Mouse (Mus musculus) cerebellum, adult 2 months (tissue): Measurements from ENCODE around the gene Agrn. TPM values are rescaled to one million over a fixed set of nuclear protein-coding genes. Genes with fewer than 3 reads are reported as not detected.

ENCODE experiments used
- DNase-seq, 2 experiments: peaks; one replicate each; pipeline ENCODE4 v3.0.0; 2021
- H3K27ac ChIP-seq: fragments of 200-500 bp; 2 replicates; pipeline ENCODE4 v1.5.1; 2012; ENCODE audit warnings: low read length, control low read depth, inconsistent platforms; ENCODE audit not compliant: insufficient read depth
- H3K27me3 ChIP-seq: fragments of 200-500 bp; 2 replicates; pipeline ENCODE4 v1.6.1; 2012; ENCODE audit warnings: inconsistent platforms, mild to moderate bottlenecking, low read length, moderate library complexity; ENCODE audit not compliant: control insufficient read depth, insufficient read depth
- H3K4me1 ChIP-seq: fragments of 200-500 bp; 2 replicates; pipeline ENCODE4 v1.6.1; 2011; ENCODE audit warnings: low read length; ENCODE audit not compliant: control insufficient read depth, insufficient read depth
- H3K4me3 ChIP-seq: fragments of 200-500 bp; replicated peaks from 2 replicates; pipeline ENCODE3; 2011; ENCODE audit warnings: mild to moderate bottlenecking, low read depth, low read length, control low read depth; ENCODE audit not compliant: insufficient read depth
- CTCF ChIP-seq: fragments of 200-500 bp; IDR thresholded peaks from 2 replicates; pipeline ENCODE4 v1.5.1; 2011; ENCODE audit warnings: low read depth, mild to moderate bottlenecking, control low read depth, low read length, moderate library complexity, borderline replicate concordance; ENCODE audit not compliant: insufficient read depth
- POLR2A ChIP-seq: fragments of 200-500 bp; IDR thresholded peaks from 2 replicates; pipeline ENCODE4 v1.6.1; 2011; ENCODE audit warnings: low read length, control low read depth, borderline replicate concordance; ENCODE audit not compliant: insufficient read depth
- WGBS: fragments of 180-500 bp; shearing (Covaris S2); methylation state at CpG from one replicate; pipeline ENCODE4 v1.1.7; 2018; 5-methylcytosine and 5-hydroxymethylcytosine counted together
- polyA plus RNA-seq: library from polyadenylated mRNA; depleted of rRNA; stranded (reverse); fragments of >200 nt; gene quantifications from 2 replicates; pipeline ENCODE4 v1.2.3, GENCODE M21; 2012

Gene Agrn
- polyA plus RNA-seq, 1 experiment = 111 TPM

GRCm38 (mm10) chr4:156197829-156198205 is 529 bp upstream of the Agrn start:
- under 1% methylated on average over 26 of the region's 26 CpGs for WGBS
- H3K4me3 ChIP-seq = peak overlapping the region; percentile 83
- H3K27ac ChIP-seq = no peak overlapping the region
- no peak for TF ChIP-seq CTCF
- TF ChIP-seq POLR2A = no peak
- DNase-seq = peak; percentile 83 to 86
- no peaks in the 10 kb centered on the region for H3K27me3 ChIP-seq
- H3K4me1 ChIP-seq = peaks cover 4% of the 10 kb centered on the region; the same call in 1 of the 2 replicates

- TF ChIP-seq POLR2A = no peak
- H3K27me3 ChIP-seq = no peaks in the 10 kb centered on the region
- H3K4me1 ChIP-seq = no peaks in the 10 kb centered on the region; the same call in 1 of the 2 replicates
- no peak overlapping the region for H3K27ac ChIP-seq
- 11% methylated on average over 35 of the region's 35 CpGs for WGBS
- H3K4me3 ChIP-seq = peak overlapping the region; percentile 74
- DNase-seq = peak; percentile 46 to 47
These were observed 1.1 kb downstream of the Agrn start for GRCm38 (mm10) chr4:156195927-156196870.

GRCm38 (mm10) chr4:156194346-156194745 is 2.9 kb downstream of the Agrn start:
- no peak for DNase-seq
- no peak overlapping the region for H3K27ac ChIP-seq
- no peaks in the 10 kb centered on the region for H3K27me3 ChIP-seq
- TF ChIP-seq POLR2A (no peak), CTCF (no peak)
- H3K4me1 ChIP-seq = no peaks in the 10 kb centered on the region; the same call in 1 of the 2 replicates
- 83% methylated on average over 6 of the region's 6 CpGs for WGBS
- H3K4me3 ChIP-seq = no peak overlapping the region

GRCm38 (mm10) chr4:156193906-156194305 is 3.4 kb downstream of the Agrn start:
- Histone ChIP-seq H3K27me3 (no peaks in the 10 kb centered on the region), H3K4me3 (no peak overlapping the region), H3K27ac (no peak overlapping the region), H3K4me1 (peaks cover 2% of the 10 kb centered on the region; the same call in 1 of the 2 replicates)
- no peak for DNase-seq
- WGBS = 76% methylated on average over 5 of the region's 5 CpGs
- TF ChIP-seq POLR2A = no peak
- TF ChIP-seq CTCF = no peak

GRCm38 (mm10) chr4:156193200-156193590 is 4.1 kb downstream of the Agrn start:
- Histone ChIP-seq H3K27me3 (no peaks in the 10 kb centered on the region), H3K4me1 (peaks cover 3% of the 10 kb centered on the region; the same call in 1 of the 2 replicates), H3K4me3 (no peak overlapping the region), H3K27ac (no peak overlapping the region)
- DNase-seq = no peak
- TF ChIP-seq POLR2A (no peak), CTCF (no peak)
- WGBS = 38% methylated on average over 2 of the region's 2 CpGs

GRCm38 (mm10) chr4:156192421-156193199 is 4.7 kb downstream of the Agrn start:
- H3K27ac ChIP-seq = no peak overlapping the region
- TF ChIP-seq CTCF (no peak), POLR2A (no peak)
- DNase-seq = no peak
- H3K27me3 ChIP-seq = no peaks in the 10 kb centered on the region
- 40% methylated on average over 8 of the region's 8 CpGs for WGBS
- H3K4me3 ChIP-seq = no peak overlapping the region
- peaks cover 3% of the 10 kb centered on the region; the same call in 1 of the 2 replicates for H3K4me1 ChIP-seq

GRCm38 (mm10) chr4:156188811-156189323 is 8.4 kb downstream of the Agrn start:
- TF ChIP-seq POLR2A (no peak), CTCF (no peak)
- 53% methylated on average over 6 of the region's 6 CpGs for WGBS
- no peaks in the 10 kb centered on the region for H3K27me3 ChIP-seq
- DNase-seq = no peak
- peaks cover 5% of the 10 kb centered on the region for H3K4me1 ChIP-seq
- peak overlapping the region; percentile 33; the same call in 1 of the 2 replicates for H3K27ac ChIP-seq
- H3K4me3 ChIP-seq = no peak overlapping the region
